ENCODE assay signal across 9 mouse cellular contexts in genomic region chr6:55717209-55717608, GRCm38 (mm10). TPM values are rescaled to one million over a fixed set of nuclear protein-coding genes. Genes with fewer than 3 reads are reported as not detected.
DNase-seq lines count a peak whose midpoint lies in the region; ATAC-seq and TF ChIP-seq lines count a peak whose summit lies in the region.
"Had no signal": no experiment of that assay in that cellular context is flagged by ENCODE, and none has a peak within 500 bp of the region (broad histone marks: within the 10 kb centered on the region; RNA-seq: fewer than 3 reads in every experiment).

No protein-coding gene starts in this region.

- H3K27me3 ChIP-seq in forebrain, embryonic 13.5 days, result no peaks in the 10 kb centered on the region
- H3K27me3 ChIP-seq in forebrain, embryonic 12.5 days, result no peaks in the 10 kb centered on the region
- H3K27me3 ChIP-seq in intestine, postnatal 0 days (replicated peaks; ENCODE audit: control insufficient read depth, insufficient read depth, low read length), result no peaks in the 10 kb centered on the region
- H3K27me3 ChIP-seq in midbrain, embryonic 15.5 days (replicated peaks), result no peaks in the 10 kb centered on the region
- H3K27me3 ChIP-seq: lung, embryonic 15.5 days had no signal

- no peaks in the 10 kb centered on the region for H3K9me3 ChIP-seq in forebrain, embryonic 13.5 days (replicated peaks)
- no peaks in the 10 kb centered on the region for H3K9me3 ChIP-seq in forebrain, embryonic 12.5 days
- no peaks in the 10 kb centered on the region for H3K9me3 ChIP-seq in intestine, postnatal 0 days (ENCODE audit: control insufficient read depth)
- H3K9me3 ChIP-seq in midbrain, embryonic 15.5 days, result no peaks in the 10 kb centered on the region
- H3K9me3 ChIP-seq: lung, embryonic 15.5 days had no signal

- peak; percentile 6 to 80 for DNase-seq in left cerebral cortex, adult 9 months (ENCODE audit: low spot score in 2 of 2)
- peak; percentile 18 for DNase-seq in thymus, postnatal 25 days

- no peak overlapping the region for H3K27ac ChIP-seq in forebrain, embryonic 13.5 days
- no peak overlapping the region for H3K27ac ChIP-seq in forebrain, embryonic 12.5 days
- no peak overlapping the region for H3K27ac ChIP-seq in bone marrow, adult 2 months (ENCODE audit: control insufficient read depth, insufficient read depth, low read depth, low read length, poor library complexity)
- no peak overlapping the region for H3K27ac ChIP-seq in intestine, postnatal 0 days (ENCODE audit: low read depth, low read length)
- no peak overlapping the region for H3K27ac ChIP-seq in midbrain, embryonic 15.5 days
- H3K27ac ChIP-seq: lung, embryonic 15.5 days had no signal

- H3K9ac ChIP-seq in forebrain, embryonic 13.5 days, result no peak overlapping the region
- no peak overlapping the region for H3K9ac ChIP-seq in forebrain, embryonic 12.5 days
- H3K9ac ChIP-seq in intestine, postnatal 0 days (ENCODE audit: low read depth, low read length), result no peak overlapping the region
- H3K9ac ChIP-seq in midbrain, embryonic 15.5 days, result no peak overlapping the region
- H3K9ac ChIP-seq: lung, embryonic 15.5 days had no signal

- H3K4me2 ChIP-seq in forebrain, embryonic 13.5 days, result no peak overlapping the region
- no peak overlapping the region for H3K4me2 ChIP-seq in forebrain, embryonic 12.5 days
- H3K4me2 ChIP-seq in intestine, postnatal 0 days (replicated peaks; ENCODE audit: low read depth), result no peak overlapping the region
- no peak overlapping the region for H3K4me2 ChIP-seq in midbrain, embryonic 15.5 days
- H3K4me2 ChIP-seq: lung, embryonic 15.5 days had no signal

- H3K4me3 ChIP-seq in forebrain, embryonic 13.5 days, result no peak overlapping the region
- no peak overlapping the region for H3K4me3 ChIP-seq in forebrain, embryonic 12.5 days (replicated peaks)
- H3K4me3 ChIP-seq in bone marrow, adult 2 months (replicated peaks; ENCODE audit: control insufficient read depth, low read depth, low read length), result no peak overlapping the region
- H3K4me3 ChIP-seq in intestine, postnatal 0 days (ENCODE audit: low read depth, low read length), result no peak overlapping the region
- H3K4me3 ChIP-seq in midbrain, embryonic 15.5 days, result no peak overlapping the region
- H3K4me3 ChIP-seq: lung, embryonic 15.5 days had no signal

- TF ChIP-seq CTCF in bone marrow, adult 2 months (IDR thresholded peaks at IDR 0.05; ENCODE audit: control insufficient read depth, insufficient read depth, low read length), result peak; percentile 24; the same call in 1 of the 2 replicates
- peak; percentile 89 for TF ChIP-seq CTCF in intestine, postnatal 0 days (IDR thresholded peaks at IDR 0.05; ENCODE audit: low read depth)

- 37% methylated on average over 5 of the region's 5 CpGs for WGBS in forebrain, embryonic 13.5 days
- WGBS in forebrain, embryonic 12.5 days, result 36% methylated on average over 5 of the region's 5 CpGs
- 22% methylated on average over 5 of the region's 5 CpGs for WGBS in bone marrow, adult 2 months
- WGBS in intestine, postnatal 0 days, result 34% methylated on average over 5 of the region's 5 CpGs
- WGBS in midbrain, embryonic 15.5 days, result 34% methylated on average over 5 of the region's 5 CpGs

- H3K36me3 ChIP-seq in forebrain, embryonic 13.5 days (ENCODE audit: poor library complexity, severe bottlenecking), result no peaks in the 10 kb centered on the region
- no peaks in the 10 kb centered on the region for H3K36me3 ChIP-seq in forebrain, embryonic 12.5 days (replicated peaks)
- H3K36me3 ChIP-seq in intestine, postnatal 0 days (ENCODE audit: control insufficient read depth, insufficient read depth), result no peaks in the 10 kb centered on the region
- H3K36me3 ChIP-seq in midbrain, embryonic 15.5 days (replicated peaks), result no peaks in the 10 kb centered on the region
- H3K36me3 ChIP-seq: lung, embryonic 15.5 days had no signal

- 0 out of 2 replicates have a peak, but pooled peaks cover 3% of the 10 kb centered on the region for H3K4me1 ChIP-seq in forebrain, embryonic 13.5 days
- H3K4me1 ChIP-seq in forebrain, embryonic 12.5 days, result no peaks in the 10 kb centered on the region
- no peaks in the 10 kb centered on the region for H3K4me1 ChIP-seq in bone marrow, adult 2 months (ENCODE audit: control insufficient read depth, insufficient read depth, low read length)
- H3K4me1 ChIP-seq in intestine, postnatal 0 days (replicated peaks; ENCODE audit: control insufficient read depth, insufficient read depth, low read length), result no peaks in the 10 kb centered on the region
- no peaks in the 10 kb centered on the region for H3K4me1 ChIP-seq in midbrain, embryonic 15.5 days
- H3K4me1 ChIP-seq: lung, embryonic 15.5 days had no signal

- 0 out of 2 replicates have a peak, but pooled peaks have one; percentile 51 for ATAC-seq in forebrain, embryonic 13.5 days
- ATAC-seq in forebrain, embryonic 12.5 days (ENCODE audit: low FRiP score), result no peak
- ATAC-seq in erythroblast, adult 5-6 weeks (replicated peaks; ENCODE audit: low FRiP score, poor library complexity, severe bottlenecking), result peak; percentile 55; the same call in 1 of the 2 replicates
- peak; percentile 69 for ATAC-seq in intestine, postnatal 0 days
- peak; percentile 48; the same call in 1 of the 2 replicates for ATAC-seq in midbrain, embryonic 15.5 days (replicated peaks)

- no peak for TF ChIP-seq POLR2A in bone marrow, adult 2 months (IDR thresholded peaks at IDR 0.05; ENCODE audit: borderline replicate concordance, control insufficient read depth, low read depth, low read length)

RNA-seq across cellular contexts. Expression of gene Neurod6, which starts 36.1 kb away (rescaled TPM):
- polyA plus RNA-seq in forebrain, embryonic 13.5 days (2015; fragmentation: Nextera tagmentation; extraction: Ambion mirVana), result 173 and 314 TPM in 2 replicates
- polyA plus RNA-seq in forebrain, embryonic 12.5 days (2016; fragmentation: Nextera tagmentation; extraction: Ambion mirVana), result 60.8 and 65.8 TPM in 2 replicates
- polyA plus RNA-seq in bone marrow, adult 2 months (2011; ENCODE audit: insufficient read depth, insufficient read length, low replicate concordance, missing spikeins), result not detected in 2 replicates
- not detected in 2 replicates for total RNA-seq in erythroblast, adult 5-6 weeks (2015; ENCODE audit: low replicate concordance)
- total RNA-seq in erythroblast, adult 5-6 weeks (2017; ENCODE audit: low replicate concordance), result not detected in 2 replicates
- polyA plus RNA-seq in intestine, postnatal 0 days (2015; fragmentation: Nextera tagmentation; extraction: Ambion mirVana), result 0.82 and 0.99 TPM in 2 replicates
- 17.3 and 22.5 TPM in 2 replicates for polyA plus RNA-seq in midbrain, embryonic 15.5 days (2015; fragmentation: Nextera tagmentation; extraction: Ambion mirVana)
